Mouse (Mus musculus) kidney, adult 2 months (tissue): ENCODE data around the gene Tti1. TPM values are rescaled to one million over a fixed set of nuclear protein-coding genes. Genes with fewer than 3 reads are reported as not detected.

Source experiments
- DNase-seq: peaks from one replicate; pipeline ENCODE4 v3.0.0; 2021
- H3K27ac ChIP-seq: fragments of 200-500 bp; 2 replicates; pipeline ENCODE4 v1.5.1; 2012; ENCODE audit warnings: low read depth, low read length, control low read depth, inconsistent platforms; ENCODE audit not compliant: insufficient read depth
- H3K27me3 ChIP-seq: fragments of 200-500 bp; replicated peaks from 2 replicates; pipeline ENCODE4 v1.6.1; 2012; ENCODE audit warnings: mild to moderate bottlenecking, moderate library complexity, low read length, inconsistent platforms; ENCODE audit not compliant: control insufficient read depth, insufficient read depth
- H3K36me3 ChIP-seq: fragments of 200-500 bp; 2 replicates; pipeline ENCODE4 v1.6.1; 2012; ENCODE audit warnings: mild to moderate bottlenecking, moderate library complexity, low read length, inconsistent platforms; ENCODE audit not compliant: control insufficient read depth, insufficient read depth
- H3K4me1 ChIP-seq: fragments of 200-500 bp; 2 replicates; pipeline ENCODE4 v1.6.1; 2011; ENCODE audit warnings: low read length; ENCODE audit not compliant: control insufficient read depth, insufficient read depth
- H3K4me3 ChIP-seq: fragments of 200-500 bp; 2 replicates; pipeline ENCODE4 v1.5.1; 2011; ENCODE audit warnings: mild to moderate bottlenecking, low read depth, low read length, control low read depth; ENCODE audit not compliant: insufficient read depth
- CTCF ChIP-seq: fragments of 200-500 bp; conservative IDR thresholded peaks from 2 replicates; pipeline ENCODE4 v1.5.1; 2011; ENCODE audit warnings: low read depth, mild to moderate bottlenecking, control low read depth, low read length, moderate library complexity, mixed read lengths; ENCODE audit not compliant: insufficient read depth, insufficient read length
- POLR2A ChIP-seq: fragments of 200-500 bp; IDR thresholded peaks from one replicate; pipeline ENCODE4 v1.6.1; 2011; ENCODE audit warnings: low read depth, low read length, control low read depth
- WGBS: fragments of 180-500 bp; shearing (Covaris S2); methylation state at CpG from one replicate; pipeline ENCODE4 v1.1.7; 2018; 5-methylcytosine and 5-hydroxymethylcytosine counted together
- polyA plus RNA-seq: library from polyadenylated mRNA; depleted of rRNA; stranded (reverse); fragments of >200 nt; gene quantifications from 2 replicates; pipeline ENCODE4 v1.2.3, GENCODE M21; 2012; rRNA removed

The Tti1 gene
- polyA plus RNA-seq, 1 experiment, result 16.3 TPM

DNA sequence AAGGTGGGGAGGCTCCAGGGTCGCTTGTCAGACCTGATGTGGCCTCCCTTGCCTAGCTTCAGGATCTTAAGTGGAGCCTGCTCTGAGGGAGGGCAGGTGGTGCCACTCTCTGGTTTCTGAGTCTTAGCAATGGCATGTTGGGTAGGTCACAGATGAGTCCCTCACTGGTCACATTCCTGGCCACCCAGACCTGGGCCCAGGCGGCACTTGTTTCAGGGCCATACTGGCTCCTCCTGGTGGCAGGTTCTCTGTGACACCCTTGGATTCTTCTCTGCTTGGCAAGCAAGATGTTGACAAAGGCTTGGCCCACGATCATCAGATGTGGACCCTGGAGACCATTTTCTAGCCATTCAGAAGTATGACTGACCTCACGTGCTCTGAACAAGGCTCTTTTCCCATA is 95.6 kb downstream of the Tti1 start:
- Histone ChIP-seq H3K4me3 (no peak overlapping the region), H3K36me3 (no peaks in the 10 kb centered on the region), H3K27ac (no peak overlapping the region), H3K27me3 (no peaks in the 10 kb centered on the region), H3K4me1 (no peaks in the 10 kb centered on the region)
- DNase-seq, result no peak
- TF ChIP-seq CTCF, result peak; percentile 21; the same call in 1 of the 2 replicates
- no peak for TF ChIP-seq POLR2A
- 69% methylated on average over 4 of the region's 4 CpGs for WGBS

Other genes starting within 250 kb of the Tti1 start
- 0.23 and 0.53 TPM in 2 replicates for gene Vstm2l, start 113.8 kb downstream of the Tti1 start, polyA plus RNA-seq
- gene Rprd1b, start 64 bp upstream of the Tti1 start, polyA plus RNA-seq, result 17.5 and 18.6 TPM in 2 replicates
- 217 and 221 TPM in 2 replicates for gene Tgm2, start 118.0 kb upstream of the Tti1 start, polyA plus RNA-seq
- gene D630003M21Rik, start 200.8 kb upstream of the Tti1 start, polyA plus RNA-seq, result 2.0 and 2.5 TPM in 2 replicates
- gene Bpi, start 229.7 kb upstream of the Tti1 start, polyA plus RNA-seq, result 0.06 and 0.07 TPM in 2 replicates